Mouse (Mus musculus): Measurements from ENCODE around the gene Hmcn1. TPM values are rescaled to one million over a fixed set of nuclear protein-coding genes. Genes with fewer than 3 reads are reported as not detected.

Gene Hmcn1
- polyA plus RNA-seq, 1 experiment: not detected

DNA sequence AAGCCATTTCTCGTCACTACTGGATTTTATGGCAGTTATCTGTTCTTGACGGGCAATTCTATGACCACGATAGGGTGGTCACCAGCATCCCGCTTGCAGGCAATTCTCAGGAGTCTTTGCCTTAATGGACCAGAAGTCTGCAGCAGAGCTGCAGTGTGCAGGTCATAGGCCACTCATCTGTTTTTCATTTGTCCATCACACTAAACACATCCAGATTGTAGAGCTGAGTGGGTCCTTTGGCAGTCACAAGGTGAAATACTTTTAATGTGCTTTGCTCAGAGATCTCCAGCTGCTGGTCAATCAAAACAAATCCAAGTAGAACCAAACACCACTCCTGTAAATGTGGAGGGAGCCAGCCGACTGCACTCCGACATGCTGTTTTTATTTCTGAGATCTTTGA is 311.2 kb downstream of the Hmcn1 start:
- Histone ChIP-seq H3K4me3 (ENCODE audit: insufficient read depth, low read depth, low read length) (no peak overlapping the region), H3K27ac (ENCODE audit: insufficient read depth, low read depth, low read length) (no peak overlapping the region), H3K4me1 (ENCODE audit: control insufficient read depth, insufficient read depth, low read length) (peaks cover 3% of the 10 kb centered on the region)
- WGBS: 91% methylated on average over 6 of the region's 6 CpGs
- no peak for TF ChIP-seq POLR2A (IDR thresholded peaks at IDR 0.05; ENCODE audit: insufficient read depth, low read depth, low read length)

DNA sequence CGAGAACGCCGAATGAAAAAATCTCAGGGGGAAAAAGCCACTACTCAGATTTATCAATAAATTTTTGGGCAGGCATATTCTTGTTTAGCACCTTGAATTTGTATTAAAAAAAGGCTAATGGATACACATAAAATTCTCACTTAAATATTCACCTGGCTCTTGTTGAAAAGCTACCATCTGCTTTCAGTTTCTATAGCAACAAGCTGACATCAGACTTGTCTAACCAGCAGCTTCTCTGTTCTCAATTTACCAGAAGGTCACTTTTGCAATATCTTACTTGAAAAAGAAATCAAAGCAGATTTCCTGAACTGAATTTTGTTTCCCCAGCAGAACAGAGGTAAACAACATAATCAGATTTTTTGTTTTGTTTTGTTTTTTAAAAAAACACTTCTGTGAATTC is 311.8 kb downstream of the Hmcn1 start:
- WGBS: 53% methylated on average over 3 of the region's 3 CpGs
- Histone ChIP-seq H3K4me3 (ENCODE audit: insufficient read depth, low read depth, low read length) (no peak overlapping the region), H3K4me1 (ENCODE audit: control insufficient read depth, insufficient read depth, low read length) (peaks cover 3% of the 10 kb centered on the region), H3K27ac (ENCODE audit: insufficient read depth, low read depth, low read length) (no peak overlapping the region)
- TF ChIP-seq CTCF (IDR thresholded peaks at IDR 0.05; ENCODE audit: insufficient read depth, low read depth, low read length): no peak
- no peak for TF ChIP-seq POLR2A (IDR thresholded peaks at IDR 0.05; ENCODE audit: insufficient read depth, low read depth, low read length)

DNA sequence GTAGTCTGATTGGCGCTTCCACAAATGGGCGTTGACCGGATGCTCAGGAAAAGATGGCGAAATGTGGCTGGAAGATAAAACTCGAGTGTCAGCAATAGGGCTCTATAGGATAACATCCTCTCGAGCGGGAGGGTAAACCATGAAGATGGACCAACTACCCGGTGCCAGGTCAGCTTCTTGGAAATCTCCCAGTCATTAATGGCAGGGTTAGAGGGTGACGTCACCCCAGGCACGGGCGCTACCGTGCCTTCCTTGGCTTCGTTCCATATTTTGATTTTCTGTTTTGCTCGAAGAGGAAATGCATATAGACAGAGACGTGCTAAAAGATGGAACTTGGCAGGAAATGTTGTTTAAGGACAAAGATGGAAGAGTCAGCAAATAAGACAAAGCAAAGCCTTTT is 312.2 kb downstream of the Hmcn1 start:
- WGBS: 45% methylated on average over 15 of the region's 15 CpGs
- Histone ChIP-seq H3K4me1 (ENCODE audit: control insufficient read depth, insufficient read depth, low read length) (peaks cover 3% of the 10 kb centered on the region), H3K4me3 (ENCODE audit: insufficient read depth, low read depth, low read length) (peak overlapping the region; percentile 35), H3K27ac (ENCODE audit: insufficient read depth, low read depth, low read length) (no peak overlapping the region)
- TF ChIP-seq CTCF (IDR thresholded peaks at IDR 0.05; ENCODE audit: insufficient read depth, low read depth, low read length) (no peak), POLR2A (IDR thresholded peaks at IDR 0.05; ENCODE audit: insufficient read depth, low read depth, low read length) (no peak)

DNA sequence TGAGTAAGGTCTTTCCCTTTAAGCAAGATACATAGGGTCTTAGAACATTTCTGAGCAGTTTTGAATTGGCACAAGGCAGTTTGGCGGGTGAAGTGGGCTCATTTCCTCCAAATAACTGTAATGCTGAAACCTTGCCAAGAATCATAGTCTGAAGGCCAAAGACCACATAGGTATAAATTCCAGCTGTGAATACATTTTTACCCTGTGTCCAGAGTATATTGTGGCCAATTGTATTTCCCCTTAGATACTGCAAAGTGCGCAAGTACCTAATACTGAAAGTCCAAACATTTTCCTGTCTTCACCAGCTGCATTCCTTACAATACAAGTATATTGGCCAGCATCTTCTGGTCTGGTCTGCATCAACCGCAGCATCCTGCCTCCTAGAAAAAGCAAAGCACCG is 312.9 kb downstream of the Hmcn1 start:
- H3K4me1 ChIP-seq (ENCODE audit: control insufficient read depth, insufficient read depth, low read length): peaks cover 3% of the 10 kb centered on the region
- H3K27ac ChIP-seq (ENCODE audit: insufficient read depth, low read depth, low read length): no peak overlapping the region
- no peak overlapping the region for H3K4me3 ChIP-seq (ENCODE audit: insufficient read depth, low read depth, low read length)
- TF ChIP-seq POLR2A (IDR thresholded peaks at IDR 0.05; ENCODE audit: insufficient read depth, low read depth, low read length) (no peak), CTCF (IDR thresholded peaks at IDR 0.05; ENCODE audit: insufficient read depth, low read depth, low read length) (no peak)
- WGBS: 87% methylated on average over 4 of the region's 4 CpGs

DNA sequence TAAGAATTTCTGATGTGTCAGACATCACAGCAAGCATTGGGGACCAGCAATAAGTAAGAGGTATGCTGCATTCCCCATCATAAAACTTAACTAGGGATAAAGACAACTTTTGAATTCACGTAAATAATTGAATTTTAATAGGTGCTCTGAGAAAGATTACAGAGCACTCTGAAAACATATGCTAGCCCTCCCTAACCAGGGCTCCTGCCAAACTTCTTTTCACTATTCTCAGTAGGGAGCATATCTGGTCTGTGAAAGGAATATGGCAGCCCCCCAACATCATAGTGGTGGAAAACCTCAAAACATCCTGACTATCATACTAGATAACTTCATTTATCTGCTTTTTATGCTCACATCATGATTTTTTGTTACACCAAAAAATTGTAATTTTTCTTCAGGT is 347.9 kb downstream of the Hmcn1 start:
- TF ChIP-seq CTCF (IDR thresholded peaks at IDR 0.05; ENCODE audit: insufficient read depth, low read depth, low read length) (no peak), POLR2A (IDR thresholded peaks at IDR 0.05; ENCODE audit: insufficient read depth, low read depth, low read length) (no peak)
- WGBS: 80% methylated on average over 1 of the region's 1 CpGs
- H3K4me1 ChIP-seq (ENCODE audit: control insufficient read depth, insufficient read depth, low read length): no peaks in the 10 kb centered on the region
- no peak overlapping the region for H3K4me3 ChIP-seq (ENCODE audit: insufficient read depth, low read depth, low read length)
- no peak overlapping the region for H3K27ac ChIP-seq (ENCODE audit: insufficient read depth, low read depth, low read length)

DNA sequence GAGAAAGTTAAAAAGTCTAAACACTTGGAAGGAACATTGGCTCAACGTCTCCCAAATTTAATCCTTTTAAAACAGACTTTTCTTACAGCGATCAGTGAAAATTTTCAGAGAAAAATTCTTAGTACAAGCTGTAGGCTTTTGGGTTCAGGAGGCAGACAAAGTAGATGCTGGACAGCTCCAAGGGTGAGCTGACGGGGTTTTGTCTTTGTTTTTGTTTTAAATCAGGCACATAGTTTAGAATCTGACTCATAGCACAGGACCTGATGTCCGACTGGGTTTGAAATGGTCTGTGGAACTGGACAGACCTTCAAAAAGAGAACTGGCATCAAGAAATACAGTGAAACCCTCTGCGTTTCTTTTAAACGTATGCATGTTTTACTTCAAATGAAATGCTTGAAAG is 353.7 kb downstream of the Hmcn1 start:
- H3K4me3 ChIP-seq (ENCODE audit: insufficient read depth, low read depth, low read length): no peak overlapping the region
- 60% methylated on average over 6 of the region's 6 CpGs for WGBS
- H3K27ac ChIP-seq (ENCODE audit: insufficient read depth, low read depth, low read length): no peak overlapping the region
- TF ChIP-seq CTCF (IDR thresholded peaks at IDR 0.05; ENCODE audit: insufficient read depth, low read depth, low read length): no peak
- TF ChIP-seq POLR2A (IDR thresholded peaks at IDR 0.05; ENCODE audit: insufficient read depth, low read depth, low read length): no peak
- no peaks in the 10 kb centered on the region for H3K4me1 ChIP-seq (ENCODE audit: control insufficient read depth, insufficient read depth, low read length)

DNA sequence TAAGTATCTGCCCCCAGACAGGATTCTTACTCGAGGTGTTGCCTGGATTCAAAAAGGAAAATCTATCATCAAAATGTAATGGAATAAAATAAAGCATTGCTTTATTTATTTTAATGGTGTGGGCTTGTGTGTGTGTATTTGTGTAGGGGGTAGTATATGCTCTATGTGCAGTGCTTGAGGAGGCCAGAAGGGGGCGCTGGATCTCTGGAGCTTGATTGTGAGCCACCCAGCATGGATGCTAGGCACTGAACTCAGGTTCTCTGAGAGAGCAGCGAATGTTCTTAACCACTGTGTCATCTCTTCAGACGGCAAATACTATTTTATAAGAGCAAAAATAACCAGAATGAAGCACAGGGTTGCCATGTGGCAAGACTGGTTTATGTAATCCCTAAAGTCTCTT is 360.7 kb downstream of the Hmcn1 start:
- WGBS: 75% methylated on average over 4 of the region's 4 CpGs
- no peak for TF ChIP-seq POLR2A (IDR thresholded peaks at IDR 0.05; ENCODE audit: insufficient read depth, low read depth, low read length)
- TF ChIP-seq CTCF (IDR thresholded peaks at IDR 0.05; ENCODE audit: insufficient read depth, low read depth, low read length): no peak
- H3K27ac ChIP-seq (ENCODE audit: insufficient read depth, low read depth, low read length): no peak overlapping the region
- H3K4me1 ChIP-seq (ENCODE audit: control insufficient read depth, insufficient read depth, low read length): peaks cover 2% of the 10 kb centered on the region; the same call in 1 of the 2 replicates
- no peak overlapping the region for H3K4me3 ChIP-seq (ENCODE audit: insufficient read depth, low read depth, low read length)

DNA sequence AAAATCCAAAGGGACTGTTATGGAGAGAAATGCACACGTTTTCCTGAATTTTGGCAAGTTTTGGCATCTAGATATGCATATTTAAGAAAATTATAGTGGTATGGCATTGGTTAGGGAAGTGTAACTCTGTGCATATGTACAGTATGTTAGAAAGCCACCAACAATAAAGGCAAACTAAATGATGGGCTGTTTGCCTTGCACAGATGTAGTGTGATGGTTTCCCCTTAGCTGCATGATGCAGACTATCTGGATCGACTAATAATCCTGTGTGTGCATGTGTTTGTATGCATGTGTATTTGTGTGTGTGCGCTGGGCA is 361.4 kb downstream of the Hmcn1 start:
- H3K4me1 ChIP-seq (ENCODE audit: control insufficient read depth, insufficient read depth, low read length): peaks cover 2% of the 10 kb centered on the region; the same call in 1 of the 2 replicates
- TF ChIP-seq POLR2A (IDR thresholded peaks at IDR 0.05; ENCODE audit: insufficient read depth, low read depth, low read length) (no peak), CTCF (IDR thresholded peaks at IDR 0.05; ENCODE audit: insufficient read depth, low read depth, low read length) (no peak)
- WGBS: 89% methylated on average over 3 of the region's 3 CpGs
- H3K4me3 ChIP-seq (ENCODE audit: insufficient read depth, low read depth, low read length): no peak overlapping the region
- no peak overlapping the region for H3K27ac ChIP-seq (ENCODE audit: insufficient read depth, low read depth, low read length)

DNA sequence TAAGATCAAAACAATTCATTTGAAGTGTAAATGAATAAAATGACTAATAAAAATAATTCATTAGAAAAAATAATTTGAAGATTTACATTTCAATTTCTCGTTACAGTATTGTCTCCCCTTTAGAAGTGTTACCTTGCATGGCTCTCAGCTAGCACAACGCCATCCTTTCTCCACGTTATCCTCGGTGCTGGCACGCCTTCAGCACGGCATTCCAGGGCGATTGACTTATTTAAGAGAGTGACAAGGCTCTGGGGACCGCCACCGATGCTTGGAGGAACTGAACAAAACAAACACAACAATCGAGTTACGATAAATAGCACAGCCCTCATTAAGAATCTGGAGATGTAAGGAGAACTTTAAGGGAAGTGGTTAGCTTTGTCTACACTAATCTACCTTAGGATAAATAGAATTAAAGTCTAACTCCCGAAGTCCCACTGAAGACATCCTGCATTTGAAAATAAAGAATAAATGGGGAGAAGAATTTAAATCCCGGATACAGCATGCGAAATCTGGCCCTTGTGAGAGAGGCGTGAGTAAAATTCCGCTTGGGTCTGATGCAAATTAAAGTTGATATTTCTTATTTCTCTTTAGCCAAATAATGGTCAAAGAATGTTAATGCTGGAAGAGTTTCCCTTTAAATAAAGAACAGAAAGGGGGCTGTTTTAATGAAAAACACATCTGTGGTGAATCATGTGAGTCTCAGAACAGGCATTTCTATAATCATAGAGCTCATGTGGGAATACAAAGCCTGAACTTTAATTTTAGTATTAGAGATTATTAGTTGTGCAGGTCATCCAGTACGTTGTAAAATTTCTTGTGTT is 362.0 kb downstream of the Hmcn1 start:
- Histone ChIP-seq H3K27ac (ENCODE audit: insufficient read depth, low read depth, low read length) (no peak overlapping the region), H3K4me3 (ENCODE audit: insufficient read depth, low read depth, low read length) (no peak overlapping the region), H3K4me1 (ENCODE audit: control insufficient read depth, insufficient read depth, low read length) (peaks cover 2% of the 10 kb centered on the region; the same call in 1 of the 2 replicates)
- 47% methylated on average over 17 of the region's 17 CpGs for WGBS
- TF ChIP-seq POLR2A (IDR thresholded peaks at IDR 0.05; ENCODE audit: insufficient read depth, low read depth, low read length) (no peak), CTCF (IDR thresholded peaks at IDR 0.05; ENCODE audit: insufficient read depth, low read depth, low read length) (no peak)
